Comparison of ENCODE assay signal across 12 mouse cellular contexts in the genomic region with DNA sequence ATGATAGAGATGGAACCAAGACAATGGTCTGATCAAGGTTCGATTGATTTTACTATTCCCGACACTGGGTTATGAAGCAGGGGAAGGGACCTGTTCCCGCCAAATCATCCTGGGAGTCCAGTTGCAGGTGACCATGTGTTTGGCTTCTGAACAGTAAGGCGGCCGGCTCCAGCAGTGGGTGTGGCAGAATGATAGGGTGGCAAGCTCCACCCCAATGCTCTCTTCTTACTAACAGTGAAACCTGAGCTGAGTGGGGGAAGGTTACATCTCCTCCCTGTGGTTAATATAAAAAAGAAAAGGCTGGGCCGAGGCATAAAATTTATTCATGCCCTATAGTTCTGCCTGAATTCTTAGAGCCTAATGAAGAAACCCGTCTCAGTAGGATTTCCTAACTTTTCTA. TPM values are rescaled to one million over a fixed set of nuclear protein-coding genes. Genes with fewer than 3 reads are reported as not detected.
DNase-seq lines count a peak whose midpoint lies in the region; ATAC-seq and TF ChIP-seq lines count a peak whose summit lies in the region.
"Had no signal": no experiment of that assay in that cellular context is flagged by ENCODE, and none has a peak within 500 bp of the region (broad histone marks: within the 10 kb centered on the region; RNA-seq: fewer than 3 reads in every experiment).

No protein-coding gene starts in this region.

- no peak for TF ChIP-seq CTCF in stomach, postnatal 0 days (IDR thresholded peaks at IDR 0.05; ENCODE audit: low read depth)

- TF ChIP-seq EP300 in stomach, postnatal 0 days (optimal IDR thresholded peaks at IDR 0.05) = no peak

- H3K27me3 ChIP-seq in limb, embryonic 10.5 days (ENCODE audit: low read depth, poor library complexity, severe bottlenecking) = no peaks in the 10 kb centered on the region
- H3K27me3 ChIP-seq in stomach, postnatal 0 days (ENCODE audit: control insufficient read depth, insufficient read depth, low read length) = no peaks in the 10 kb centered on the region
- H3K27me3 ChIP-seq: neural tube, embryonic 12.5 days had no signal

- H3K4me2 ChIP-seq in stomach, postnatal 0 days (replicated peaks; ENCODE audit: low read depth) = no peak overlapping the region
- H3K4me2 ChIP-seq: neural tube, embryonic 12.5 days had no signal

- intact Hi-C loops in gastrocnemius, postnatal 14 days (cut with DNase I; ENCODE audit: low total_unique reads) = no loop called here

- H3K36me3 ChIP-seq in limb, embryonic 10.5 days = no peaks in the 10 kb centered on the region
- no peaks in the 10 kb centered on the region for H3K36me3 ChIP-seq in stomach, postnatal 0 days (ENCODE audit: control insufficient read depth, insufficient read depth, low read length)
- H3K36me3 ChIP-seq: neural tube, embryonic 12.5 days had no signal

- no peaks in the 10 kb centered on the region; the same call in 1 of the 2 replicates for H3K9me3 ChIP-seq in limb, embryonic 10.5 days (replicated peaks)
- no peaks in the 10 kb centered on the region for H3K9me3 ChIP-seq in stomach, postnatal 0 days (ENCODE audit: control insufficient read depth, low read length)

- H3K9ac ChIP-seq in stomach, postnatal 0 days (ENCODE audit: low read length) = no peak overlapping the region
- H3K9ac ChIP-seq: neural tube, embryonic 12.5 days had no signal

- no peak for ATAC-seq in stomach, postnatal 0 days (ENCODE audit: low FRiP score, low TSS enrichment)

- 69% methylated on average over 7 of the region's 7 CpGs for WGBS in limb, embryonic 10.5 days
- whole genome bisulfite sequencing in stomach, postnatal 0 days = 44% methylated on average over 7 of the region's 7 CpGs

- peak; percentile 25 to 59 for DNase-seq in lung, adult 18-20 months
- DNase-seq in lung, postnatal 14 days = no peak
- DNase-seq in NIH3T3 (ENCODE audit: low read depth) = peak; percentile 71
- peak; percentile 32 for DNase-seq in limb, embryonic 10.5 days (ENCODE audit: low spot score)
- DNase-seq in stomach, postnatal 0 days (ENCODE audit: low spot score) = peak; percentile 56
- DNase-seq in gastrocnemius, postnatal 14 days = no peak
- DNase-seq in yolk sac, embryonic 10.5 days (ENCODE audit: low spot score) = no peak
- DNase-seq: gastrocnemius, adult 2 months; heart, postnatal 4 days; thymus, adult 18-20 months had no signal

- peaks cover 7% of the 10 kb centered on the region for H3K4me1 ChIP-seq in limb, embryonic 10.5 days
- H3K4me1 ChIP-seq in stomach, postnatal 0 days (replicated peaks; ENCODE audit: control insufficient read depth, insufficient read depth) = no peaks in the 10 kb centered on the region
- H3K4me1 ChIP-seq: neural tube, embryonic 12.5 days had no signal

- H3K27ac ChIP-seq in limb, embryonic 10.5 days = no peak overlapping the region
- H3K27ac ChIP-seq in stomach, postnatal 0 days (replicated peaks) = no peak overlapping the region
- H3K27ac ChIP-seq: gastrocnemius, adult 2 months; neural tube, embryonic 12.5 days had no signal

- no peak overlapping the region for H3K4me3 ChIP-seq in limb, embryonic 10.5 days
- no peak overlapping the region for H3K4me3 ChIP-seq in stomach, postnatal 0 days (ENCODE audit: low read depth, low read length)
- H3K4me3 ChIP-seq: gastrocnemius, adult 2 months; neural tube, embryonic 12.5 days had no signal

RNA-seq across cellular contexts. Expression of a gene that starts 8.4 kb away (rescaled TPM):
- polyA plus RNA-seq in limb, embryonic 10.5 days (2016; fragmentation: Nextera tagmentation; extraction: Ambion mirVana) = 18.1 and 21.1 TPM in 2 replicates
- 32.2 and 35.8 TPM in 2 replicates for polyA plus RNA-seq in stomach, postnatal 0 days (2015; fragmentation: Nextera tagmentation; extraction: Ambion mirVana)
- 10 to 100 TPM; 15.2 to 16.9 TPM for total RNA-seq in gastrocnemius, postnatal 14 days (2021)

RNA-seq across cellular contexts. Expression of a gene that starts 11.2 kb away (rescaled TPM):
- polyA plus RNA-seq in limb, embryonic 10.5 days (2016; fragmentation: Nextera tagmentation; extraction: Ambion mirVana) = not detected in 2 replicates
- not detected in 2 replicates for polyA plus RNA-seq in stomach, postnatal 0 days (2015; fragmentation: Nextera tagmentation; extraction: Ambion mirVana)
- total RNA-seq in gastrocnemius, postnatal 14 days (2021) = not detected
- total RNA-seq: gastrocnemius, adult 2 months; heart, postnatal 4 days; layer of hippocampus, postnatal 25 days had no signal
- polyA plus RNA-seq: neural tube, embryonic 12.5 days had no signal

RNA-seq across cellular contexts. Expression of a gene that starts 18.5 kb away (rescaled TPM):
- polyA plus RNA-seq in limb, embryonic 10.5 days (2016; fragmentation: Nextera tagmentation; extraction: Ambion mirVana) = 112 and 113 TPM in 2 replicates
- 30.4 and 31.2 TPM in 2 replicates for polyA plus RNA-seq in stomach, postnatal 0 days (2015; fragmentation: Nextera tagmentation; extraction: Ambion mirVana)
- 10 to 100 TPM; 22.0 to 26.6 TPM for total RNA-seq in gastrocnemius, postnatal 14 days (2021)

RNA-seq across cellular contexts. Expression of a gene that starts 32.6 kb away (rescaled TPM):
- 3.7 and 5.7 TPM in 2 replicates for polyA plus RNA-seq in limb, embryonic 10.5 days (2016; fragmentation: Nextera tagmentation; extraction: Ambion mirVana)
- polyA plus RNA-seq in stomach, postnatal 0 days (2015; fragmentation: Nextera tagmentation; extraction: Ambion mirVana) = 9.5 and 9.7 TPM in 2 replicates
- total RNA-seq in gastrocnemius, postnatal 14 days (2021) = 1 to 10 TPM; 3.7 to 3.8 TPM

RNA-seq across cellular contexts. Expression of a gene that starts 43.1 kb away (rescaled TPM):
- polyA plus RNA-seq in limb, embryonic 10.5 days (2016; fragmentation: Nextera tagmentation; extraction: Ambion mirVana) = 75.5 and 86.6 TPM in 2 replicates
- polyA plus RNA-seq in stomach, postnatal 0 days (2015; fragmentation: Nextera tagmentation; extraction: Ambion mirVana) = 65.6 and 66.4 TPM in 2 replicates
- total RNA-seq in gastrocnemius, postnatal 14 days (2021) = 1 to 10 TPM; 7.3 to 8.1 TPM

Comparison
In these comparisons a context has a peak if more than half of its experiments do, and no peak if none do; other contexts are left out.
1. DNase-seq: peak in lung, adult 18-20 months (2 of 2), NIH3T3 (single experiment), limb, embryonic 10.5 days (single experiment) and stomach, postnatal 0 days (single experiment); none in lung, postnatal 14 days (single experiment), gastrocnemius, postnatal 14 days (single experiment) and yolk sac, embryonic 10.5 days (single experiment).